Mouse (Mus musculus) layer of hippocampus, adult 11-12 months (tissue): Measurements from ENCODE around the gene Kmt2b.

Experiments used
- DNase-seq: peaks from one replicate; pipeline ENCODE4 v3.0.0; 2022; ENCODE audit warnings: low spot score

The Kmt2b gene

DNA sequence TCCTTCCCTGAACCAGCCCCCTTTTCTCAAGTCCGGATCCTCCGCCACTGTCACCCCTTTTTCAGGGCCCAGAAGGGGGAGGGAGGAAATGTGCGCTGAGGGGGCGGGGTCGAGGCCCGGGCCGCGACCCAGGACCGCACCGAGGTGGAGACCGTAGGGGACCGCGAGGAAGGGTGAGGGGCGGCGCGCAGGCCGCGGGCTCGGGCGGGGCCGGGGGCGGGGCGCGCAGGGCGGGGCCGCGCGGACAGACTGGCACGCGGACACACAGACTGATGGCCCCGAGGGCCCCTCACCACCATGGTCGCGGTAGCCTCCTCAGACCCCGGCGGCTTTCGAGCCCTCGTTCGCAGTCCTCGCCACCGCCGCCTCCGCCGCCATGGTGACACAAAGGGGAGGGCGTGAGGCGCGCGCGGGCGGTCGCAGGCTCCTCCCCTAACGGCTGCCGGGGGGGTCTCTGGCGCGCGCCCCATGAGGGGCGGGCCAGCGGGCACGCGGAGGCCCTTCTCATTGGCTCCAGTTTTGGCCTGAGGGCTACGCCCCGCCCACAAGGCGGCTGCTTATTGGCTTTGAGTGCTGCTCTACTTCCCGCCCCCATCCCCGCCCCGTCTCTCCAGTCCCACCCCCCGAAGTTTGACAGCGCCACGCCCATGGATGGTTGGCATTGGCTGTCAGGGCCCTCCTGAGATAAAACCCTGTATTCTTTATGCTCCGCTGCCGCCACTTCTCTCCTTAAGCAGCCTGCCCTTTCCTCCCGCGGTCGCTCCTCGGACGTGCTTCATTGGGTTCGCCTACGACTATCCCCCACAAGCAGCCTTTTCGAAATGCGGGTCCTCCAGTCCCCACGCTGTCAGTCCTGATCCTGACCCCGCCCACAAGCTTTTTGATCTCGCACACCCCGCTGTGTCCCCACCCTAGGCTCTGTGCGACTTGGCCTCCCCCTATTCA, 53.6 kb downstream of the Kmt2b start, which contains the start of gene Arhgap33:
Gene Arhgap33, minus strand, starts transcription at position 428 of the 945 bp plus-strand sequence.
- DNase-seq: peak; percentile 98

DNA sequence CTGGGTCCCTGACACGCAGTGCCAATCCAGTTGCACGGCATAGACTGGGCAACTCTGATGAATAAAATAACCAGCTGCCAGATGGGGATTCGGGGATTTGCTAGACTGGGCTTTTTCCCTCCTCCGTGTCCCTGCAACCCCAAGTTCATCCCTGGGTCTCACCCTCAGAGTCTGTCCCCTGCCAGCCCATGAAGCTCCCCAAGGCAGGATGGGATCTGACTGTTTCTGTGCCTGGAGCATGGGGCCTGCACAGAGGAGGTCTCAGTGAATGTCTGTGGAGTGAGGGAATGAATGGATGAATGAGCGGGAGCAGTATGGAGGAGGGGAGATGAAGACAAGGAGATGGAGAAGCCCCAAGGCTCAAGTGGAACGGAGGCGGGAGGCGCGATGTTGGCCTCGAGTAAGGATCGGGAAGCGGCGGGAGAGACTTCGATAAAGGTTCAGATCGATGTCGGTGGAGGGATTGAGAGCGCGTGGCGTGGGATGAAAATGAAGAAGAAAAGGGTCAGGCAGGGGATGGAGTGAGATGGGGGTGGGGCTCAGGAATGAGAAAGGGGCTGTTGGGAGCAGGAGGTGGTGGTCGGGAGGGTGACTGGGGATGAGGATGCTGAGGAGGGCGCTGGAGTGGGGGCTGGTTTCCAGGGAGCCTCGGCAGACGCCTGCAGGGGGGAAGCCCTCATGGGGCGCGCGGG, 54.4 kb downstream of the Kmt2b start:
- DNase-seq: no peak

DNA sequence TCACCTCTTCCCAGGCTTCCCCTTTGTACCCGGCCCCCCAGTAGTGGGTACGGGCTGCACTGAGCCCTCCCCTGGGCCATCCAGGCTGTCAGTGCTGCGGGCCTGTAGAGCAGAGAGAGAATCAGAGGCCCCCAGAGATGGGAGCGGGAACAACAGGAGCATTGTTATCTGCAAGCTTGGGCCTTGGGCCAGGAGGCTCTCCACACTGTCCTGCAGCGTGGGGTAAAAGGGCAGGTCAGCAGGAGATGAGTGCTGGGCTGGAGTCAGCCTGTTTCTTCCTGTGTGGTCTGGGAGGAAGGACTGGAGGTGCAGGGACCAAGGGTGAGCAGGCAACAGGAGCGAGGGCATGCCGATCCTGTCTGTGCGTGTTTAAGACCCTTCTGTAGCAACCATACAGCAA, 55.6 kb downstream of the Kmt2b start:
- peak; percentile 54 for DNase-seq

DNA sequence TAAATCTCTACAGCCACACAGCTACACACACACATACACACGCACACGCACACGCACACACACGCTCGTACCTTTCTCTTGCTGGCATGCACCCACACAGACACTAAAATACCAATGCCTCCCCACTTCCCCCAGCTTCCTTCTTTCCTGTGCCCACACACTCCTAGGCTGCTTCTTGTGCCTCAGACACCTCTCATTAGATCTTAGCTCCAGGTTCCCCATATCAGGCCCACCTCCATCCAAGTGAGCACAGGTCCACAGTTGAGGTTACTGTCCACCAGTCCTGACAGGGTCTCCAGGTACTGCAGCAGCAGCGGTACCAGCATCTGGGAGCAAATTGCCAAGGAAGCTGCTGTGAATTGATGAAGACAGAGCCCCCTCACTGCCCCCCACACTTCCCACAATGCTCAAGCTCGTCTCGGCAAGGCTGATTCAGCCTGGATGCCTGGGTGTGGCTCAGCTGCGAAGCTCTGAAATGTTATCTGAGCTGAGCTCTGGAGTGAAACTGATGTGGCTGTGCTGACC, 57.2 kb downstream of the Kmt2b start:
- DNase-seq: peak; percentile 46

DNA sequence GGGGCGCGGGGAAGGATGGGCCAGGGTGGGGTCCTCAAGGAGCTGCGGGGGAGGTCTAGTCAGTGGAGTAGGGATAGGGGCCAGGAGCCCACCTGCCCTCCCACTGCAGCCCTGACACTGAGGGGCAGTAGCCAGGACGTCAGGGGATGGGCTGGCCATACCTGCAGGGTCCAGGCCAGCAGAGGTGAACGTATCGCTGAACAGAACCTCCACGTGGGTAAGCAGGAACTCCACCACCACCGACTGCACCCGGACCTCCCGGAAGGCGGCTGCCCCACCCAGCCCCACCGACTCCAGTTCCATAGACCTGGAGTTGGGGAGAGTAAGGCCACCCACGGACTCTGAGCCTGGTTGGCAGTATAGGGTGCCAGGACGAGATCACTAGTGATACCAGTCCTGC, 61.5 kb downstream of the Kmt2b start:
- no peak for DNase-seq

DNA sequence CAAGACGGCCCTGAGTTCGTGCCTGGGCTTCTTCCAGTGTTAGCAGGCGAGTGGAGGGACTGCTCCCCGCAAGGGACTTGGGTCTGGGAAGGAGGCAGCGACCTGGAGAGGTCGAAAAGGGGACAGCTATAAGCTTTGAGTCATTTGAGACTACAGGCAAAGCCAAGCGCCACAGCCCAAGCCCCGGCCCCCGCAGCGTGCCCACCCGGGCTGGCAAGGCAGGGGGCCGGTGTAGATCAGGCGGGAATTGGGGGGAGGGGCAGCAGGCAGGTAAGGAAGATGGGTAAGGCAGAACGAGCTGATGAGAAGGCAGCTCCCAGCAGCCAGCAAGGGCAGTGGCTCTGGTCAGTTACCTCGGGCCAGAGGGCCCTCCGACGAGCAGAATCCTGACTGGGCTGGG, 62.1 kb downstream of the Kmt2b start:
- no peak for DNase-seq

DNA sequence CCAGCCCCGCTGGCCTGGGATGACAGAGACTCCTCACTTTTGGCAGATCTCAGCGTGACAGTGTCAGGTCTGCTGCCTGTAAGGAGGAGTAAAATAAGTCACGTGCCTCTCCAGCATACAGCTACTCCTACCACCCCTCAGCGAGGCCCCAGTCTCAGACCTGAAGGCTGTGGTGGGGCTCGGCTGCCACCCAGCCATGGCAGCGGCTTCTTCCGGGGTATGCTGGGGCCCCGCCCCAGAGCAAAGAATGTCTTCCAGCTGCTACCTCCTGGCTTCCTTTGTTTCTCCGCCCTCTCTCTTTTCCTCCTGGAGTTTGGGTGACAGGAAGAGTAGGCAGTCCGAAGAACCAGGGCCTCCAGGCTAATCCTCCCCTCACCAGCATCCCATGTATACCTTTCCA, 62.6 kb downstream of the Kmt2b start:
- no peak for DNase-seq

DNA sequence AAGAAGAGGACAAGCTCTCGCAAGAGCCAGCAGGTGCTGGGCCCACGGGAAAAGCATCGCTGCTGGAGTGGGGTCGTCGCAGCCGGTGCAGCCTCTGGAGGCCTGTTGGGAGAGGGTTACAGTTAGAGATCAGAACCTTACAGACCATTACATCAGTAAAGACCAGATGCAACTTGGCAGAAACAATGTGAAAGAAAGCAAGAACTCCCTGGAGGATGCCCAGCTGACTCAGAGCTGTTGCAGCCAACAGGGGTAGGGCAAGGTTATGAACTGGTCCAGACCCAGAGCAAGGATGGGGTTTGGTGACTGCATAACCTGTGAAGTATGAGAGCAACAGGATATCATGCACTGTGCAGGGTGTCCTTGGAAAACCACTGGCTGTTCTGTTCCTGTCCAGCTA, 64.0 kb downstream of the Kmt2b start:
- DNase-seq: no peak

DNA sequence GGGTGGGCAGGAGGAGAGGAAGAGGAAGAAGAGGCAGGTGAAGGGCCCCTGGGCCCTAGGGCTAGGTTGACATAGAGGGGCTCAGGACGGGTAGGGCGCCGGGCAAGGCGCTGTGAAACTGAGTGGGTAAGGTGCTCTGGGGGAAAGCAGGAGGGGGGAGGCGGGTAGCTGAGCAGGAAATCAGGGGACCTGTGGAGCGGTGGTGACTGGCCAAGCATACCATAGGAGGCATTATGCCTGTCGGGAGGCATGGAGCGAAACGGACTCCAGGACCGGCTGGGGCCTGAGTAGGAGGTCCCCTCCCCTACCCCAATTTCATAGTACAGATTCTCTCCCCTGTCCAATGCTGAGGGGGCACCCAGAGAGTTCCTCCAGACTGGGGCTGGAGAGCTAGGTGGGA, 65.7 kb downstream of the Kmt2b start:
- no peak for DNase-seq

DNA sequence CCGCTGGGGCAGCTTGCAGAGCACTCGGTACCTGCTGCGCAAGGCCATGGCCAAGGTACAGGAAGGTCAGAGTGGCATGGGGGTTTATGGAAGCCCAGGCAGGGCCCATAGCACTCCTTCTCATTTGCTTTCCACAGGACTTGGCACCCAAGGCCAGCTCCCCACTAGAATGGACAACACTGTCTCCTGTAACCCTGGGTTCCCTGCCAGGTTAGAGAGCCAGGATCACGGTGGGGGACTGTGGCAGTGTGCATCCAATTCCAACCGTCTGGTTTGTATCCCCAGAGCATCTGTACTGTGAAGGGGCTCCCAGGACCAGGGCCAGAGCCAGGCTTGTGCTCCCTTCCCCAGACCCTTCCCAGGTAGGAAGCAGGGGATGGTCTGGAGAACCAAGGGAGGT, 67.7 kb downstream of the Kmt2b start:
- DNase-seq: no peak

DNA sequence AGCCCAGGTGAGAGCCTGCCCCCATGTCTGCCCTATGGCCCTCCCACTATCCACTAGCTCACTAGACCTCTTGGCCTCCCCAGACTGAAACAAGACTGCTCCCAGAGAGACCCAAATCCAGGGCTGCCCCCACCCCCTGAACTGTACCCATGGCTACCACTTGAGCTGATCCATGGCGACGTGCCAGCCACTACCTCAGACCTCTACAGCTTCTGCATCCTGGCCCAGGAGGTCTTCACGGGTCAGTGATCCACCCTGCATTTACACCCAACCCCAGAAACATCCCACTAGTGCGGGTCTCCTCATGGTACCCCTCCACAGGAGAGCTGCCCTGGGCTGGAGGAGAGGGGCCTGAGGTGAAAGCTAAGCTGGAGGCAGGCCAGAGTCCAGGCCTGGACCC, 68.1 kb downstream of the Kmt2b start:
- no peak for DNase-seq
